Mouse (Mus musculus): ENCODE results near the gene Chad.

DNA sequence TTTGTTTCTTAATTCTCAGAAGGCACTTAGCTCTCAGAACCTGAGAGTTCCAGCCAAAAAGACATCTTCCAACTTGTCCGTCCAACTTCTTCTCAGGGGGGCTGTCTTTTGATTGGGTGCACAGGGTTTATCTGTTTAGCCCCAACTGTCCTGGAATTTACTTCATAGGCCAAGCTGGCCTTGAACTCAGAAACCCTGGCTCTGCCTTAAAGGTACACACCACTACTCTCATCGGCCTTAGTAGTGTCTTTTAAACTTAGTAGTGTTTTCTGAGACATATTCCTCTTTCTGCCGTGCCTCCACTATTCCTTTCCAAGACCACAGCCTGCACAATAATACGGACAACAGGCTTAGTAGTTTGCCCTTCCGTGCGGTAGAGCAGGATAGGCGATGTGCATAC, 35.6 kb downstream of the Chad start:
- TF ChIP-seq POLR2A (IDR thresholded peaks at IDR 0.05; ENCODE audit: control insufficient read depth, extremely low read depth, insufficient read depth, low read length, poor library complexity) (no peak), CTCF (IDR thresholded peaks at IDR 0.05; ENCODE audit: borderline replicate concordance, control insufficient read depth, extremely low read depth, insufficient read depth, low read length, poor library complexity) (no peak)

All from thymus, adult 2 months (tissue).